In genomic region chr10:13774910-13775309, GRCm38 (mm10) we compare ENCODE assay signal across 24 mouse cellular contexts.
DNase-seq lines count a peak whose midpoint lies in the region; ATAC-seq and TF ChIP-seq lines count a peak whose summit lies in the region.
"Had no signal": no experiment of that assay in that cellular context is flagged by ENCODE, and none has a peak within 500 bp of the region (broad histone marks: within the 10 kb centered on the region; RNA-seq: fewer than 3 reads in every experiment).

No protein-coding gene starts in this region.

- no peak overlapping the region for H3K9ac ChIP-seq in midbrain, embryonic 14.5 days (replicated peaks; ENCODE audit: low read length)

- TF ChIP-seq CTCF in C2C12 (IDR thresholded peaks at IDR 0.05; ENCODE audit: control insufficient read depth, insufficient read depth, insufficient read length), result no peak
- TF ChIP-seq CTCF in embryonic fibroblast, embryonic 13.5 days (IDR thresholded peaks at IDR 0.05; ENCODE audit: borderline replicate concordance, insufficient read depth, low read length), result no peak

- peak; percentile 40 for DNase-seq in 3T3-L1 (ENCODE audit: low read depth, low spot score)
- DNase-seq in midbrain, embryonic 14.5 days, result no peak
- no peak for DNase-seq in heart, adult 18-20 months
- DNase-seq in embryonic facial prominence, embryonic 10.5 days (ENCODE audit: low spot score), result no peak
- DNase-seq: adrenal gland, adult 2 months; adrenal gland, adult 8-10 months; adrenal gland, postnatal 10 days; adrenal gland, postnatal 14 days; adrenal gland, postnatal 25 days; adrenal gland, postnatal 36 days; B cell, adult 2 months; cerebellum, adult 11 months; cerebellum, adult 11-12 months; cerebellum, adult 18-20 months; cerebellum, adult 2 months had no signal

- H3K79me2 ChIP-seq in C2C12 (ENCODE audit: control insufficient read depth, insufficient read depth) (no peaks in the 10 kb centered on the region), myocyte (ENCODE audit: control insufficient read depth, insufficient read depth) (no peaks in the 10 kb centered on the region)

- H3K79me3 ChIP-seq in C2C12 (ENCODE audit: low read depth), result no peaks in the 10 kb centered on the region

- no peaks in the 10 kb centered on the region for H3K9me3 ChIP-seq in midbrain, embryonic 14.5 days (ENCODE audit: control insufficient read depth, low read length)
- no peaks in the 10 kb centered on the region for H3K9me3 ChIP-seq in embryonic facial prominence, embryonic 10.5 days
- H3K9me3 ChIP-seq: G1E had no signal

- H3K4me3 ChIP-seq in C2C12 (ENCODE audit: insufficient read depth, poor library complexity, severe bottlenecking) (no peak overlapping the region), myocyte (no peak overlapping the region)
- no peak overlapping the region for H3K4me3 ChIP-seq in embryonic fibroblast, embryonic 13.5 days (ENCODE audit: insufficient read depth, low read length)
- H3K4me3 ChIP-seq in midbrain, embryonic 14.5 days (replicated peaks; ENCODE audit: low read depth, low read length), result no peak overlapping the region
- no peak overlapping the region for H3K4me3 ChIP-seq in embryonic facial prominence, embryonic 10.5 days

- H3K4me1 ChIP-seq in embryonic fibroblast, embryonic 13.5 days (ENCODE audit: control insufficient read depth, insufficient read depth, low read length), result peaks cover 14% of the 10 kb centered on the region; the same call in 1 of the 2 replicates
- H3K4me1 ChIP-seq in midbrain, embryonic 14.5 days (ENCODE audit: control insufficient read depth, insufficient read depth, low read length), result no peaks in the 10 kb centered on the region
- H3K4me1 ChIP-seq in embryonic facial prominence, embryonic 10.5 days, result no peaks in the 10 kb centered on the region

- no peak for ATAC-seq in midbrain, embryonic 14.5 days (ENCODE audit: low FRiP score, low TSS enrichment)
- no peak for ATAC-seq in granulocyte monocyte progenitor cell, adult 5-6 weeks (replicated peaks; ENCODE audit: poor library complexity, severe bottlenecking)
- ATAC-seq: activated CD4-positive, CD25-positive, alpha-beta regulatory T cell, adult 4 months; CD4-positive, CD25-positive, alpha-beta regulatory T cell, adult 4 months; Patski had no signal

- peak overlapping the region; percentile 88 for H3K27ac ChIP-seq in embryonic fibroblast, embryonic 13.5 days (ENCODE audit: insufficient read depth, low read length)
- H3K27ac ChIP-seq in midbrain, embryonic 14.5 days (replicated peaks; ENCODE audit: low read depth, low read length), result no peak overlapping the region
- H3K27ac ChIP-seq in embryonic facial prominence, embryonic 10.5 days (replicated peaks), result no peak overlapping the region

- H3ac ChIP-seq in C2C12 (ENCODE audit: control insufficient read depth, insufficient read length, low read depth), result no peak overlapping the region
- no peak overlapping the region for H3ac ChIP-seq in myocyte (ENCODE audit: control insufficient read depth, insufficient read length)

- TF ChIP-seq POLR2A in embryonic fibroblast, embryonic 13.5 days (IDR thresholded peaks at IDR 0.05; ENCODE audit: low read depth, low read length), result no peak
- no peak for TF ChIP-seq POLR2A in myocyte (IDR thresholded peaks at IDR 0.05; ENCODE audit: insufficient read length, low read depth)

- H3K36me3 ChIP-seq in C2C12 (ENCODE audit: control insufficient read depth, insufficient read depth), result no peaks in the 10 kb centered on the region
- H3K36me3 ChIP-seq in myocyte (ENCODE audit: control insufficient read depth, insufficient read depth), result no peaks in the 10 kb centered on the region
- H3K36me3 ChIP-seq in midbrain, embryonic 14.5 days (ENCODE audit: control insufficient read depth, insufficient read depth, low read length), result no peaks in the 10 kb centered on the region
- H3K36me3 ChIP-seq in embryonic facial prominence, embryonic 10.5 days (replicated peaks), result no peaks in the 10 kb centered on the region
- H3K36me3 ChIP-seq: G1E had no signal

- WGBS in midbrain, embryonic 14.5 days, result 93% methylated on average over 3 of the region's 3 CpGs
- 83% methylated on average over 3 of the region's 3 CpGs for WGBS in embryonic facial prominence, embryonic 10.5 days

- H3K27me3 ChIP-seq in C2C12 (ENCODE audit: control insufficient read depth, insufficient read depth, insufficient read length) (no peaks in the 10 kb centered on the region), myocyte (ENCODE audit: control insufficient read depth, insufficient read depth, insufficient read length) (no peaks in the 10 kb centered on the region)
- H3K27me3 ChIP-seq in midbrain, embryonic 14.5 days (ENCODE audit: control insufficient read depth, insufficient read depth, low read length), result no peaks in the 10 kb centered on the region
- H3K27me3 ChIP-seq in embryonic facial prominence, embryonic 10.5 days (replicated peaks; ENCODE audit: low read depth, poor library complexity, severe bottlenecking), result no peaks in the 10 kb centered on the region
- H3K27me3 ChIP-seq: CH12.LX, Patski had no signal

- peak overlapping the region; percentile 30 for H3K4me2 ChIP-seq in myocyte (ENCODE audit: low read depth)
- H3K4me2 ChIP-seq in midbrain, embryonic 14.5 days (ENCODE audit: low read length), result no peak overlapping the region

TF ChIP-seq in C2C12, 6 proteins besides CTCF, POLR2A, EP300 and RAD21:
- TF ChIP-seq MYOD1 (IDR thresholded peaks at IDR 0.05; ENCODE audit: control insufficient read depth, insufficient read length, low read depth), result peak; percentile 70
- TF ChIP-seq CEBPB (IDR thresholded peaks at IDR 0.05; ENCODE audit: low read depth), result no peak
- TF ChIP-seq MYOG (IDR thresholded peaks at IDR 0.05; ENCODE audit: control insufficient read depth, extremely low read depth, insufficient read length), result no peak
- TF ChIP-seq MAX (IDR thresholded peaks at IDR 0.05), result no peak
- no peak for TF ChIP-seq USF1 (IDR thresholded peaks at IDR 0.05; ENCODE audit: low read depth)
- TF ChIP-seq FOSL1 (IDR thresholded peaks at IDR 0.05; ENCODE audit: insufficient read depth, low read length, poor library complexity, severe bottlenecking), result no peak
TF ChIP-seq in C2C12: peak in this region for 1.

TF ChIP-seq in myocyte, 11 proteins besides CTCF, POLR2A, EP300 and RAD21:
- no peak for TF ChIP-seq POLR2AphosphoS2 (IDR thresholded peaks at IDR 0.05; ENCODE audit: insufficient read length, low read depth)
- TF ChIP-seq CEBPB (IDR thresholded peaks at IDR 0.05; ENCODE audit: insufficient read depth, poor library complexity, severe bottlenecking), result peak; percentile 69
- no peak for TF ChIP-seq TCF3 (IDR thresholded peaks at IDR 0.05; ENCODE audit: insufficient read length, low read depth)
- no peak for TF ChIP-seq REST (IDR thresholded peaks at IDR 0.05; ENCODE audit: insufficient read depth, insufficient read length)
- no peak for TF ChIP-seq MAX (IDR thresholded peaks at IDR 0.05; ENCODE audit: low read depth)
- TF ChIP-seq MYOG (IDR thresholded peaks at IDR 0.05; ENCODE audit: control insufficient read depth in 1 of 3, insufficient read depth in 1 of 3, insufficient read length in 2 of 3, low read depth in 2 of 3), result peak in 1 of 3 experiments; percentile 34
- TF ChIP-seq E2F4 (IDR thresholded peaks at IDR 0.05; ENCODE audit: insufficient read depth), result no peak
- TF ChIP-seq SRF (IDR thresholded peaks at IDR 0.05; ENCODE audit: control insufficient read depth, insufficient read length, low read depth), result no peak
- no peak for TF ChIP-seq USF1 (IDR thresholded peaks at IDR 0.05; ENCODE audit: low read depth)
- peak in 2 of 3 experiments; percentile 13 to 36 for TF ChIP-seq MYOD1 (IDR thresholded peaks at IDR 0.05; ENCODE audit: control insufficient read depth in 1 of 3, insufficient read length in 2 of 3, low read depth in 2 of 3)
- peak; percentile 65 for TF ChIP-seq TCF12 (IDR thresholded peaks at IDR 0.05; ENCODE audit: insufficient read depth, poor library complexity, severe bottlenecking)
